Mouse (Mus musculus) heart, postnatal 0 days (tissue): ENCODE measurements at regions not wholly inside any gene's neighbourhood (a gene's known extent, or its start where the extent isn't known, plus 50 kb on each side); places are given as distances from the start of the nearest gene placed in this dataset.
A peak's percentile ranks its signal among the peaks of the same experiment; 100 is the strongest.

Source experiments
- ATAC-seq: fragments of 200-750 bp; cut with Nextera tagmentation; 2 replicates; pipeline ENCODE4 v1.8.0; 2017; ENCODE audit warnings: low read depth, moderate number of reproducible peaks, moderate library complexity; ENCODE audit not compliant: insufficient read depth
- DNase-seq: peaks from one replicate; pipeline ENCODE4 v3.0.0-alpha.2; 2016; ENCODE audit warnings: low spot score
- H3K27ac ChIP-seq: fragments of 300-500 bp; sonication (generic); 2 replicates; pipeline ENCODE4 v1.5.1; 2014; ENCODE audit warnings: low read depth, mild to moderate bottlenecking
- H3K27me3 ChIP-seq: fragments of 300-500 bp; sonication (generic); 2 replicates; pipeline ENCODE4 v1.6.1; 2014; ENCODE audit warnings: low read length, mixed read lengths; ENCODE audit not compliant: control insufficient read depth, insufficient read depth
- H3K36me3 ChIP-seq: fragments of 300-500 bp; sonication (generic); replicated peaks from 2 replicates; pipeline ENCODE4 v1.6.1; 2014; ENCODE audit warnings: low read length, mixed read lengths; ENCODE audit not compliant: control insufficient read depth, insufficient read depth
- H3K4me1 ChIP-seq: fragments of 300-500 bp; sonication (generic); 2 replicates; pipeline ENCODE4 v1.6.1; 2014; ENCODE audit warnings: antibody characterized with exemption; ENCODE audit not compliant: control insufficient read depth, insufficient read depth
- H3K4me2 ChIP-seq: fragments of 300-500 bp; sonication (generic); 2 replicates; pipeline ENCODE4 v1.6.1; 2014; ENCODE audit warnings: low read depth, mild to moderate bottlenecking, low read length, moderate library complexity
- H3K4me3 ChIP-seq: fragments of 300-500 bp; sonication (generic); 2 replicates; pipeline ENCODE4 v1.5.1; 2014; ENCODE audit warnings: low read depth, low read length
- H3K9ac ChIP-seq: fragments of 300-500 bp; sonication (generic); replicated peaks from 2 replicates; pipeline ENCODE4 v1.6.1; 2014; ENCODE audit warnings: low read depth, low read length, mixed read lengths
- H3K9me3 ChIP-seq: fragments of 300-500 bp; sonication (generic); replicated peaks from 2 replicates; pipeline ENCODE4 v1.6.1; 2016; ENCODE audit warnings: low read length; ENCODE audit not compliant: control insufficient read depth
- CTCF ChIP-seq: IDR thresholded peaks from 2 replicates; pipeline ENCODE4 v1.5.1; 2016; ENCODE audit warnings: antibody characterized with exemption, control low read depth, low read depth
- EP300 ChIP-seq: IDR thresholded peaks from 2 replicates; pipeline ENCODE4 v1.6.1; 2016; ENCODE audit warnings: antibody characterized with exemption, low read depth
- WGBS: fragments of 180-500 bp; shearing (Covaris S2); extraction: QIAGEN DNeasy Blood & Tissue Kit; methylation state at CpG from one replicate; pipeline ENCODE4 v1.1.7; 2014; 5-methylcytosine and 5-hydroxymethylcytosine counted together

DNA sequence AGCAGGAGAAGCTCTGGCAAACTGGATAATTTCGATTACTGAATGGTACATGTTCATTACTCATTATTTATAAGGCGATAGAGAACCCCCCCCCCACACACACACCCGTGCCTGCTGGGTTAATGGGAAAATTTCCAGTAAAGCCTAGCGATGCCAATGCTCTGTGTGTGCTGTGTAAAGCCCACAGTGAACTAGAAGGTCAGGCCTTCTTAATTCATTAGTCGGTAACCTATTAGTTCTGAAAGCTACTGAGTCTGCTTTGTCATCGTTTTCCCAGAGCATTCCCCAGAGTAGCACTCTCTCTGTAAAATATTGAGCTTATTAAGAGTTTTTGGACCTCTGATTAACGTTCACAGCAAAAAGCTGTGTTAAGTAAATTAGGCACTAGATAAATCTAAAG, 65.7 kb upstream of the Zfp366 start:
- Histone ChIP-seq H3K9ac (no peak overlapping the region), H3K27ac (no peak overlapping the region), H3K36me3 (no peaks in the 10 kb centered on the region), H3K9me3 (no peaks in the 10 kb centered on the region), H3K4me2 (no peak overlapping the region), H3K27me3 (no peaks in the 10 kb centered on the region), H3K4me1 (no peaks in the 10 kb centered on the region; the same call in 1 of the 2 replicates), H3K4me3 (no peak overlapping the region)
- TF ChIP-seq CTCF (no peak), EP300 (no peak)
- WGBS = 69% methylated on average over 7 of the region's 7 CpGs
- ATAC-seq (no peak), DNase-seq (no peak)

DNA sequence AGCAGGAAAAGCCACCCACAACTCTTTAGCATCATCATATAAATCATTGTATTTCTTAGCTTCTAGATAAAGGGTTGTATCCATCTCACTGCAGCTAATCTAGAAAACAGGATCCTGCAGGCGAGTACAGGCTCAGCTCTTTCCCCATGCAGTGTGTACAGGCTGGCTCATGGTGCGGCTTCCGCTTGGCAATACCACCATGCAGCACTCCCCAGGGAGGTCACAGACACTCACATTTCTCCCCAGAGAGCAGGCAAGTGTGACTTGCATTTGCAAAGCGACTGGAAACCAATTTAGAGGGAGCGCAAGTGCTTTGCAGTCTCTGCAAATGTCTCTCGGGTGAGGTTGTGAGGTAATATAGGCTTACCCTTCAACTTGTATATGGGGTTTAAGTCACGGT, 69.1 kb upstream of the Zfp366 start:
- Histone ChIP-seq H3K4me1 (no peaks in the 10 kb centered on the region), H3K9ac (no peak overlapping the region), H3K27ac (no peak overlapping the region), H3K9me3 (no peaks in the 10 kb centered on the region), H3K36me3 (no peaks in the 10 kb centered on the region), H3K4me2 (no peak overlapping the region), H3K4me3 (no peak overlapping the region), H3K27me3 (no peaks in the 10 kb centered on the region)
- TF ChIP-seq EP300 (no peak), CTCF (no peak)
- DNase-seq = no peak
- WGBS = 87% methylated on average over 7 of the region's 7 CpGs
- no peak for ATAC-seq

DNA sequence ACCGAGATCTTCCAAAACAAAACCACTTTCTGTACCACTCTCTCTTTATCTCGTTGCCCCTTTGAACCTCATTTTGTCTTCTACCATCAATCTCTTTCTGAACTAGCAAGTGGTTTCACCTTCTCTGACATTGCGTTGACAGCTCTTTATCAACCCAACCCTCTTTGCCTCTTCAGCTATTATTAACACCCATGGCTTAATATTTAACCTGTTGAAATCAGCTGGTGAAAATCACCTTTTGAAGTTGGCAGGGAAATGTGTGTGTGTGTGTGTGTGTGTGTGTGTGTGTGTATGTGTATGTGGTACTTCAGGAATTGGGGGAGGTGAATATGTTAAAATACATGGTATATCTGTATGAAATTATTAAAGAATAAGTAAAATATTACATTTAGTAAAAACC, 70.1 kb upstream of the Zfp366 start:
- TF ChIP-seq EP300 (peak; percentile 76; the same call in 1 of the 2 replicates), CTCF (no peak)
- no peaks in the 10 kb centered on the region for H3K36me3 ChIP-seq
- ATAC-seq (peak; percentile 62), DNase-seq (peak; percentile 75)
- peak overlapping the region; percentile 23; the same call in 1 of the 2 replicates for H3K27ac ChIP-seq
- H3K4me2 ChIP-seq = no peak overlapping the region
- WGBS = 25% methylated on average over 3 of the region's 3 CpGs
- H3K9me3 ChIP-seq = no peaks in the 10 kb centered on the region
- no peak overlapping the region for H3K4me3 ChIP-seq
- no peaks in the 10 kb centered on the region for H3K4me1 ChIP-seq
- no peaks in the 10 kb centered on the region for H3K27me3 ChIP-seq
- no peak overlapping the region for H3K9ac ChIP-seq

DNA sequence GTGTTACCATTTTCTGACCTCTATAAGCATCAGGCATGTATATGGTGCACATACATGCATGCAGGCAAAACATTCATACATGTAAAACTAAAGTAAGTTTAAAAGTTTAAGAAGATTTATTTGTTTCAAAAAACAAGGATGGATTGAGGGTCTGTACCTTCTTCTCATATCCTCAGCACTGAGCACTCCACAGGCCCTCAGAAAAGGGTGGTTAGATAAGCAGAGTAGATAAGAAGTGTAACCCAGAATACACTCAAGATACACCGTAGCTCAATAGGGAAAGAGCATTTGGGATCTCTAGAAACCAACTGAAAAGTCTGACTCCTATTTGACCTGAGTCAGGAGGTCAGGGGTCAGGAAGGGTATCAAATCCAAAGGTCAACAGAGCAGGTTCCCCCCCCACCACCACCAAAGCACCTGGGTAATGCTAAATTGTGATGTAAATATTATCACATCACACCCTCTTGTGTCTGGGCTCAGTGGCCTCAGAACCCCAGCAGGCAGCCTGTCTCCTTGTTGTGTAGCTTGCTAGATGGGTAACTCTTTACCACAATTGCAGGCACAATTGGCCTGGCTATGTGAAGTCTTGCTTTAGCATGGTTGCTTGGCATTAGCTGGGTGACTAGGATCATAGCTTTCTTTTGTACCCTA, 72.8 kb upstream of the Zfp366 start:
- H3K9ac ChIP-seq = no peak overlapping the region
- DNase-seq (no peak), ATAC-seq (no peak)
- no peaks in the 10 kb centered on the region for H3K36me3 ChIP-seq
- no peaks in the 10 kb centered on the region for H3K4me1 ChIP-seq
- no peak overlapping the region for H3K4me2 ChIP-seq
- no peak overlapping the region for H3K4me3 ChIP-seq
- 83% methylated on average over 1 of the region's 1 CpGs for WGBS
- no peak overlapping the region for H3K27ac ChIP-seq
- no peaks in the 10 kb centered on the region for H3K27me3 ChIP-seq
- no peaks in the 10 kb centered on the region for H3K9me3 ChIP-seq
- TF ChIP-seq EP300 (no peak), CTCF (no peak)

DNA sequence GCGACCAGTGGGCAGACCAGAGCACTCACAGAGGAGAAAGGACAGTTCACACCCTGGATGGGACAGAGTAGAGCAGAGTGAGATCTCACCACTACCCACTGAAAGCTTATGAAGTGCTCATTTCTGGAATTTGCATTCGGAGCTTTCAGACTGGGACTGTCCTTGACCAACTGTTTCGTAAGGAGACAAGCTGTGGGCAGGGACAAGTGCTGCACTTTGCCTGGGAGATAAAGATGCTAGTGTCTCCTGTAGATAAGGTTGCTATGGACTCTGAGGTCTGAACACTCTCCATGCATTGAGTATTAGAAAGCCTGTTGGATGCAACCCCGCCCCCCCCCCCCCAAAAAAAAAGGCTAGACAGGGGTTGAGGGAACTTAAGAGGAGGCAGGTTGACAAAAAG, 76.6 kb upstream of the Zfp366 start:
- Histone ChIP-seq H3K27me3 (no peaks in the 10 kb centered on the region), H3K27ac (no peak overlapping the region), H3K4me3 (no peak overlapping the region), H3K4me2 (no peak overlapping the region), H3K9ac (no peak overlapping the region), H3K36me3 (no peaks in the 10 kb centered on the region), H3K4me1 (no peaks in the 10 kb centered on the region), H3K9me3 (no peaks in the 10 kb centered on the region)
- ATAC-seq = no peak
- no peak for TF ChIP-seq EP300
- no peak for TF ChIP-seq CTCF
- DNase-seq = no peak
- 44% methylated on average over 4 of the region's 4 CpGs for WGBS

DNA sequence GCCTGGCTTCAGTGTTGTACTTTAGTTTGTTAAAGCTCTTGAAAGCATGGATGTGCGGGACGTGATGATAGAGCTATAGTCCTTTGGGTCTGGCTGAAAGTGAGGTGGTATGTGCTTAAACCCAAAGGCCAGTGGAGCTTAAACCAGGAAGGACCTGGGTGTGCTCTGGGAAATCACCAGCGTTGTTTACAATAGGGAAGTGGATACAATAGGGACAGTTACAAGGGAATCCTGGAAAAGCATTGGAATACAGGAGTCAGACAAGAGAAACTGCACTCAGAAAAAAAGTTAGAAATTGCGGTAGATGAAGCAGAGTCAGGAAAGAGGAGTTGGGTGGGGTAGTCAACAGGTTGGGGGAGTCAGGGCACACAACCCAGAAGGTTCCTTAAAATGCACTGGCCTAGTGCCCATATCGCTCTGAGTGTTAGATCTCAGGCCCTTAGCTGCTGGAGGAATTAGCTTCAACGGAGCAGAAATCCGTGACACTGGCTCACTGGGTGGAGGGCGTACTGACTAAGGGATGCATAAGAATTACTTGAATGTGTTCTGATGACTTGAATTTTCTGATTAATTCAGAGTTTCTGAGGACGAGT, 82.4 kb upstream of the Zfp366 start:
- WGBS = 81% methylated on average over 9 of the region's 9 CpGs
- Histone ChIP-seq H3K4me1 (no peaks in the 10 kb centered on the region), H3K36me3 (no peaks in the 10 kb centered on the region), H3K27me3 (0 out of 2 replicates have a peak, but pooled peaks cover 6% of the 10 kb centered on the region), H3K27ac (no peak overlapping the region), H3K9ac (no peak overlapping the region), H3K4me3 (no peak overlapping the region), H3K9me3 (no peaks in the 10 kb centered on the region), H3K4me2 (no peak overlapping the region)
- TF ChIP-seq CTCF = no peak
- TF ChIP-seq EP300 = no peak
- DNase-seq (no peak), ATAC-seq (no peak)
